Mouse (Mus musculus) forelimb bud, embryonic 11.5 days (tissue): ENCODE measurements around the gene Olfr353.

ENCODE experiments used
- DNase-seq: peaks from one replicate; pipeline ENCODE4 v3.0.0-alpha.2; 2012; ENCODE audit warnings: low read depth, low spot score

Olfr353 gene

GRCm38 (mm10) chr2:36892836-36893235 is at the start of gene Olfr353:
Gene Olfr353, minus strand, starts transcription at chr2:36892936.
- no peak for DNase-seq

DNA sequence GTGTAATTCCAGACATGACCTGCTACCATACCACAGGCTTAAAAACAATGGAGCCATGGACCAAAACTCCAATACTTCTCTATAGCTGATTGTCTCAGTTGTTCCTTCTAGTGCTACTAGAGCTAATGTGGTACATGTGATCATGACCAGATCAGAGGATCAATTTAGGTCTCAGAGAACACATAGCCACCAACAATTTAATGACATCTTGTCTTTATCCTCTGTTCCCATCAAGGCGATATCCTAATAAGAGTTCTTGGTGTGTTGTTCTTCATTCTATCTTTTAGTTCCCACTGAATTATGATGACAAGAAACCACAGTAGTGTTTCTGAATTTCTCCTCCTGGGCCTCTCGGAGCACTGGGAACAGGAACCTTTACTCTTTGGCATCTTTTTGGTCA is 44.1 kb upstream of the Olfr353 start, which contains the start of gene Olfr356:
Gene Olfr356 (plus strand): TSS at position 301 of the 400 bp plus-strand sequence.
- no peak for DNase-seq

GRCm38 (mm10) chr2:36928797-36929196 is 36.1 kb upstream of the Olfr353 start, which contains the start of gene Olfr355:
Gene Olfr355, minus strand, starts transcription at chr2:36928897.
- no peak for DNase-seq

DNA sequence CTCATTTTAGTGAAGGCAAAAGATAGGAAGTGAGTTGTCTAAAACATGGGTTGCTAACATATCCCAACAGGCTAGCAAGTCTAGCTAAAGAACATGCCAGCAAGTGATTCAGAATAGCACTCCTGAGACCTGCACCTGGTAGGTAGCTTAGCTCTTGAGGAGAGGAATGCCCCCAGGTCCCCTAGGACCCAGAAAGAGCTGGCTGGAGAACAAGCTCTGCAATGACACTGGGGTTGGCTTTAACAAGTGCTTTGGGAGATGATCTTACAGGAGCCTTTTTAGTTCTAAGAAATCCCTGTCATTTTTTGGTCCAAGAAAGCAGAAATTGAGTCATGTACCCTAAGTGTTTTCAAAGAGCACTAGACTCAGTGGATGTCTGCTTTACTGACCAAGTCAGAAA is 12.6 kb upstream of the Olfr353 start, which contains the start of gene Olfr354:
Gene Olfr354 (plus strand): TSS at position 301 of the 400 bp plus-strand sequence.
- DNase-seq, result no peak

DNA sequence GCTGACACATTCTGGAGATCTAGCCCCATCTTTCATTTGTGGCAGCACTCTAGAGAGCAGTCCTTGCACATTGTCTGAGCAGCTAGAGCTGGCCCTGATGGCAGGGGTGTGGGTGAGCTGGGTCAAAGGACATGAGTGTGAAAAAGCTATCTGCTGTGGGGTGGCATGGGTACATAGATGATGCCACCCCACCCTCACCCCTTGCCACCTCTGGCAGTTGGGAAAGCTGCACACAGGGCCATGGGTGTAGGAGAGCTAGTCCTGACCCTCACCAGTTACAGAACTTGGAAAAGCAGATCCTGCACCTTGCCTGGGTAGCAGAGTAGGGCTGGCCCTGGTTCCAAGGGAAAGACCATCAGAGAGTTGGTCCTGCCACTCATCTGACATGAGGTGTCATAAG is 4.4 kb upstream of the Olfr353 start:
- no peak for DNase-seq

GRCm38 (mm10) chr2:36868160-36868559 is 24.6 kb downstream of the Olfr353 start, which contains the start of gene Olfr352:
Gene Olfr352, plus strand, starts transcription at chr2:36868460.
- no peak for DNase-seq

- no peak for DNase-seq
Observed at GRCm38 (mm10) chr2:36862560-36862959, 30.2 kb downstream of the Olfr353 start, which contains the start of gene Olfr351. Gene Olfr351, minus strand, starts transcription at chr2:36862660.

GRCm38 (mm10) chr2:36846010-36846409 is 46.7 kb downstream of the Olfr353 start, which contains the start of gene Olfr350:
Gene Olfr350, plus strand, starts transcription at chr2:36846310.
- no peak for DNase-seq
